Mouse (Mus musculus): ENCODE measurements at regions not wholly inside any gene's neighbourhood (a gene's known extent, or its start where the extent isn't known, plus 50 kb on each side); places are given as distances from the start of the nearest gene placed in this dataset.
A peak's percentile ranks its signal among the peaks of the same experiment; 100 is the strongest.

- H3K36me3 ChIP-seq, result no peaks in the 10 kb centered on the region
- no peaks in the 10 kb centered on the region for H3K27me3 ChIP-seq (replicated peaks)
- no peak overlapping the region for H3K27ac ChIP-seq
- no peaks in the 10 kb centered on the region for H3K4me1 ChIP-seq
- 41% methylated on average over 1 of the region's 1 CpGs for WGBS
- H3K9ac ChIP-seq, result no peak overlapping the region
- no peak overlapping the region for H3K4me2 ChIP-seq
- no peaks in the 10 kb centered on the region for H3K9me3 ChIP-seq
- no peak for ATAC-seq (ENCODE audit: insufficient read depth, low FRiP score, low read depth)
- H3K4me3 ChIP-seq (replicated peaks), result no peak overlapping the region
Measured at GRCm38 (mm10) chr12:9655794-9656193, 85.9 kb downstream of the Osr1 start.

- 31% methylated on average over 3 of the region's 3 CpGs for WGBS
- peak overlapping the region; percentile 48; the same call in 1 of the 2 replicates for H3K27ac ChIP-seq
- no peak for ATAC-seq (ENCODE audit: insufficient read depth, low FRiP score, low read depth)
Measured at GRCm38 (mm10) chr12:9656324-9656723, 86.4 kb downstream of the Osr1 start.

GRCm38 (mm10) chr12:9657199-9657766 lies 87.4 kb downstream of the Osr1 start:
- Histone ChIP-seq H3K27me3 (replicated peaks) (no peaks in the 10 kb centered on the region), H3K4me2 (no peak overlapping the region), H3K27ac (no peak overlapping the region), H3K9me3 (no peaks in the 10 kb centered on the region), H3K4me1 (no peaks in the 10 kb centered on the region), H3K36me3 (no peaks in the 10 kb centered on the region), H3K4me3 (replicated peaks) (no peak overlapping the region), H3K9ac (no peak overlapping the region)
- whole genome bisulfite sequencing, result 18% methylated on average over 8 of the region's 8 CpGs
- no peak for ATAC-seq (ENCODE audit: insufficient read depth, low FRiP score, low read depth)

More at GRCm38 (mm10) chr12:9656324-9656723, 86.4 kb downstream of the Osr1 start:
- no peaks in the 10 kb centered on the region for H3K36me3 ChIP-seq
- no peaks in the 10 kb centered on the region for H3K27me3 ChIP-seq (replicated peaks)
- no peak overlapping the region for H3K4me3 ChIP-seq (replicated peaks)
- no peak overlapping the region for H3K9ac ChIP-seq
- H3K4me1 ChIP-seq, result no peaks in the 10 kb centered on the region
- no peaks in the 10 kb centered on the region for H3K9me3 ChIP-seq
- no peak overlapping the region for H3K4me2 ChIP-seq

GRCm38 (mm10) chr12:9657793-9658192 lies 87.9 kb downstream of the Osr1 start:
- Histone ChIP-seq H3K9me3 (no peaks in the 10 kb centered on the region), H3K36me3 (no peaks in the 10 kb centered on the region), H3K4me3 (replicated peaks) (no peak overlapping the region), H3K27me3 (replicated peaks) (no peaks in the 10 kb centered on the region), H3K27ac (no peak overlapping the region), H3K4me2 (no peak overlapping the region), H3K9ac (no peak overlapping the region), H3K4me1 (no peaks in the 10 kb centered on the region)
- 45% methylated on average over 8 of the region's 8 CpGs for WGBS
- ATAC-seq (ENCODE audit: insufficient read depth, low FRiP score, low read depth), result no peak

- no peak for ATAC-seq (ENCODE audit: insufficient read depth, low FRiP score, low read depth)
- Histone ChIP-seq H3K36me3 (no peaks in the 10 kb centered on the region), H3K9ac (no peak overlapping the region), H3K4me2 (no peak overlapping the region), H3K4me3 (replicated peaks) (no peak overlapping the region), H3K9me3 (no peaks in the 10 kb centered on the region), H3K27me3 (replicated peaks) (no peaks in the 10 kb centered on the region), H3K4me1 (no peaks in the 10 kb centered on the region), H3K27ac (no peak overlapping the region)
- WGBS, result 50% methylated on average over 1 of the region's 1 CpGs
Measured at GRCm38 (mm10) chr12:9660299-9660698, 90.4 kb downstream of the Osr1 start.

GRCm38 (mm10) chr12:9688776-9689175 lies 118.9 kb downstream of the Osr1 start:
- Histone ChIP-seq H3K4me3 (replicated peaks) (no peak overlapping the region), H3K27ac (no peak overlapping the region), H3K36me3 (no peaks in the 10 kb centered on the region), H3K27me3 (replicated peaks) (no peaks in the 10 kb centered on the region), H3K4me2 (no peak overlapping the region), H3K4me1 (no peaks in the 10 kb centered on the region), H3K9me3 (no peaks in the 10 kb centered on the region), H3K9ac (no peak overlapping the region)
- no peak for ATAC-seq (ENCODE audit: insufficient read depth, low FRiP score, low read depth)

GRCm38 (mm10) chr12:9689541-9689940 lies 119.6 kb downstream of the Osr1 start:
- Histone ChIP-seq H3K27me3 (replicated peaks) (no peaks in the 10 kb centered on the region), H3K9me3 (no peaks in the 10 kb centered on the region), H3K4me3 (replicated peaks) (no peak overlapping the region), H3K4me1 (no peaks in the 10 kb centered on the region), H3K9ac (no peak overlapping the region), H3K4me2 (no peak overlapping the region), H3K27ac (no peak overlapping the region), H3K36me3 (no peaks in the 10 kb centered on the region)
- no peak for ATAC-seq (ENCODE audit: insufficient read depth, low FRiP score, low read depth)
- 82% methylated on average over 4 of the region's 4 CpGs for WGBS

- no peak for ATAC-seq (ENCODE audit: insufficient read depth, low FRiP score, low read depth)
- Histone ChIP-seq H3K4me2 (no peak overlapping the region), H3K36me3 (no peaks in the 10 kb centered on the region), H3K4me3 (replicated peaks) (no peak overlapping the region), H3K4me1 (no peaks in the 10 kb centered on the region), H3K27me3 (replicated peaks) (no peaks in the 10 kb centered on the region), H3K9me3 (no peaks in the 10 kb centered on the region), H3K9ac (no peak overlapping the region), H3K27ac (0 out of 2 replicates have a peak overlapping the region, but pooled peaks have one; percentile 12)
- 52% methylated on average over 1 of the region's 1 CpGs for WGBS
Measured at GRCm38 (mm10) chr12:9732921-9733320, 163.0 kb downstream of the Osr1 start.

GRCm38 (mm10) chr12:9744709-9745395 lies 174.9 kb downstream of the Osr1 start:
- Histone ChIP-seq H3K36me3 (no peaks in the 10 kb centered on the region), H3K27ac (no peak overlapping the region), H3K27me3 (replicated peaks) (no peaks in the 10 kb centered on the region), H3K9me3 (no peaks in the 10 kb centered on the region), H3K4me2 (no peak overlapping the region), H3K9ac (no peak overlapping the region), H3K4me1 (no peaks in the 10 kb centered on the region), H3K4me3 (replicated peaks) (no peak overlapping the region)
- 48% methylated on average over 6 of the region's 6 CpGs for WGBS
- ATAC-seq (ENCODE audit: insufficient read depth, low FRiP score, low read depth), result no peak

GRCm38 (mm10) chr12:9751261-9752078 lies 181.6 kb downstream of the Osr1 start:
- Histone ChIP-seq H3K9ac (no peak overlapping the region), H3K4me1 (no peaks in the 10 kb centered on the region), H3K27me3 (replicated peaks) (no peaks in the 10 kb centered on the region), H3K36me3 (no peaks in the 10 kb centered on the region), H3K4me3 (replicated peaks) (no peak overlapping the region), H3K4me2 (no peak overlapping the region), H3K9me3 (no peaks in the 10 kb centered on the region), H3K27ac (no peak overlapping the region)
- no peak for ATAC-seq (ENCODE audit: insufficient read depth, low FRiP score, low read depth)
- WGBS, result 87% methylated on average over 6 of the region's 6 CpGs

GRCm38 (mm10) chr12:9752079-9752450 lies 182.1 kb downstream of the Osr1 start:
- Histone ChIP-seq H3K9me3 (no peaks in the 10 kb centered on the region), H3K4me1 (no peaks in the 10 kb centered on the region), H3K4me3 (replicated peaks) (no peak overlapping the region), H3K4me2 (no peak overlapping the region), H3K27ac (no peak overlapping the region), H3K9ac (no peak overlapping the region), H3K27me3 (replicated peaks) (no peaks in the 10 kb centered on the region), H3K36me3 (no peaks in the 10 kb centered on the region)
- 55% methylated on average over 6 of the region's 6 CpGs for WGBS
- ATAC-seq (ENCODE audit: insufficient read depth, low FRiP score, low read depth), result no peak

GRCm38 (mm10) chr12:9756411-9756810 lies 186.5 kb downstream of the Osr1 start:
- H3K27me3 ChIP-seq (replicated peaks), result no peaks in the 10 kb centered on the region
- no peak overlapping the region for H3K4me3 ChIP-seq (replicated peaks)
- no peak overlapping the region for H3K4me2 ChIP-seq
- 57% methylated on average over 1 of the region's 1 CpGs for WGBS
- no peak overlapping the region for H3K27ac ChIP-seq
- no peaks in the 10 kb centered on the region for H3K4me1 ChIP-seq
- H3K36me3 ChIP-seq, result no peaks in the 10 kb centered on the region
- no peak overlapping the region for H3K9ac ChIP-seq
- no peaks in the 10 kb centered on the region for H3K9me3 ChIP-seq
- ATAC-seq (ENCODE audit: insufficient read depth, low FRiP score, low read depth), result no peak

Data from stomach, embryonic 15.5 days (tissue).